Mouse (Mus musculus) lung, embryonic 14.5 days (tissue): ENCODE data around the gene Dusp1. TPM values are rescaled to one million over a fixed set of nuclear protein-coding genes. Genes with fewer than 3 reads are reported as not detected.

Experiments used
- ATAC-seq: fragments of 200-750 bp; cut with Nextera tagmentation; 2 replicates; pipeline ENCODE4 v1.8.0; 2017; ENCODE audit warnings: mild to moderate bottlenecking, moderate TSS enrichment, moderate library complexity; ENCODE audit not compliant: insufficient read depth
- DNase-seq: peaks from one replicate; pipeline ENCODE4 v3.0.0-alpha.2; 2015
- H3K27ac ChIP-seq: fragments of 300-500 bp; sonication (generic); 2 replicates; pipeline ENCODE4 v1.5.1; 2014; ENCODE audit warnings: low read depth, mild to moderate bottlenecking, moderate library complexity
- H3K27me3 ChIP-seq: fragments of 300-500 bp; sonication (generic); 2 replicates; pipeline ENCODE4 v1.6.1; 2014; ENCODE audit warnings: low read length, control low read depth; ENCODE audit not compliant: insufficient read depth
- H3K36me3 ChIP-seq: fragments of 300-500 bp; sonication (generic); 2 replicates; pipeline ENCODE4 v1.6.1; 2014; ENCODE audit warnings: control low read depth; ENCODE audit not compliant: insufficient read depth
- H3K4me1 ChIP-seq: fragments of 300-500 bp; sonication (generic); 2 replicates; pipeline ENCODE4 v1.6.1; 2014; ENCODE audit warnings: antibody characterized with exemption, control low read depth; ENCODE audit not compliant: insufficient read depth
- H3K4me2 ChIP-seq: fragments of 300-500 bp; sonication (generic); 2 replicates; pipeline ENCODE4 v1.6.1; 2014; ENCODE audit warnings: mild to moderate bottlenecking
- H3K4me3 ChIP-seq: fragments of 300-500 bp; sonication (generic); 2 replicates; pipeline ENCODE4 v1.5.1; 2014; ENCODE audit warnings: low read depth, low read length
- H3K9ac ChIP-seq: fragments of 300-500 bp; sonication (generic); 2 replicates; pipeline ENCODE4 v1.6.1; 2014
- H3K9me3 ChIP-seq: fragments of 300-500 bp; sonication (generic); 2 replicates; pipeline ENCODE4 v1.6.1; 2016; ENCODE audit warnings: low read depth, low read length, control low read depth
- CTCF ChIP-seq: IDR thresholded peaks from 2 replicates; pipeline ENCODE4 v1.5.1; 2016; ENCODE audit warnings: antibody characterized with exemption, low read depth
- whole genome bisulfite sequencing: fragments of 180-500 bp; shearing (Covaris S2); extraction: QIAGEN DNeasy Blood & Tissue Kit; methylation state at CpG from one replicate; pipeline ENCODE4 v1.1.7; 2014; 5-methylcytosine and 5-hydroxymethylcytosine counted together
- polyA plus RNA-seq: library from polyadenylated mRNA; unstranded; fragments of >200 nt; fragmentation: Nextera tagmentation; extraction: Ambion mirVana; gene quantifications from 2 replicates; pipeline ENCODE4 v1.2.1, GENCODE M21; 2014

The Dusp1 gene
- polyA plus RNA-seq = 19.7 and 24.5 TPM in 2 replicates

DNA sequence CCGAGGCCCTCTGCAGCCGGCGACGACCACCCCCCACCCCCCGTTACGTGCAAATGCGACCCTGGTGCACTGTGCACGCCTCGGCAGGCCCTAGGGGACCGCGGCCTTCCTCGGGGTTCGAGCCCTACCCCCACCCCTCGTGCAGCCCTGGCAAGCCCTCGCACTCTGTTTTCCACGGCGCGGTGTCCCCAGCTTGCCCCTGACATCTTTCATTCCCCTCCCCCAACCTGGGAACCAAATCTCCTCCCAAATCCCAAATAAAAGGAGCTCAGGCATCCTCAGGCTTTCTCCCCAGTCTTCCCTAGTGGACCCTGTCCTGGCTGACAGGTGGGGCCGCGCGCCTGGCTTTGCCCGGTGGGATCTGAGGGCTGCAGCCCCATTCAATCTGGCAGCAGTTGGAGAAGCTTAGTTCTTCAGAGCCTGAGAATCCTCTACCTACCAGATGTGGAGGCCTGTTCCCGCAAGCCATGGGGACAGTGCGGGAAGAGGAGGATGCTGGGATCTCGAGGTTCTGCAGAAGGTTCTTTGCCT, at the start of gene Dusp1:
Gene Dusp1 (minus strand): TSS at position 478 of the 531 bp plus-strand sequence.
- DNase-seq (peak; percentile 15), ATAC-seq (peak; percentile 85)

DNA sequence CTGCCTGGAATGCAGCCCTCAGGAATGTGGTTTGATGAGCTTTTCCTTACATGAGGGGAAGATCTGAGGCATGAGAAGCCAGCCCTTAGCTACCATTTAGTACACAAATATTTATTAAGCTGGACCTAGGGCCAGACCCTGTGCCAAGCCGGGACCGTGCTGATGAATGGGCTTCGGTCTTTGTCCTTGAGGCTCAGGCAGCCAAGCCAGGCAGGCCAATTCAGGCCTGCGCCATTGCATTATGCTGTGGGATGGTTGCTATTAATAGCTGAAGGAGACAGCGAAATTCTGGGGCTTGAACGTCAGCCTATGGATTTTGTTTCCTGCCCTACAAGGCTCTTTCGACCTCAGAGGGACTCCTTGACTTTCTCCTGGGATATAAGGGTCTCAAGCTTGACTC, 49.4 kb upstream of the Dusp1 start:
- no peak overlapping the region for H3K9ac ChIP-seq
- no peak overlapping the region for H3K4me2 ChIP-seq
- no peaks in the 10 kb centered on the region for H3K27me3 ChIP-seq
- ATAC-seq (no peak), DNase-seq (peak; percentile 14)
- 66% methylated on average over 7 of the region's 7 CpGs for WGBS
- H3K27ac ChIP-seq = peak overlapping the region; percentile 71
- no peak for TF ChIP-seq CTCF
- H3K4me1 ChIP-seq = no peaks in the 10 kb centered on the region
- peaks cover 59% of the 10 kb centered on the region for H3K36me3 ChIP-seq
- no peak overlapping the region for H3K4me3 ChIP-seq
- no peaks in the 10 kb centered on the region for H3K9me3 ChIP-seq

More for the DNA sequence above, at the start of gene Dusp1:
- Histone ChIP-seq H3K36me3 (peaks cover 30% of the 10 kb centered on the region), H3K4me2 (peak within 1 kb of the TSS; percentile 97), H3K27ac (peak within 1 kb of the TSS; percentile 74), H3K4me1 (peaks cover 11% of the 10 kb centered on the region; the same call in 1 of the 2 replicates), H3K9ac (peak within 1 kb of the TSS; percentile 87), H3K9me3 (no peaks in the 10 kb centered on the region; the same call in 1 of the 2 replicates), H3K27me3 (no peaks in the 10 kb centered on the region), H3K4me3 (peak within 1 kb of the TSS; percentile 89)
- no peak for TF ChIP-seq CTCF
- under 1% methylated on average over 25 of the region's 25 CpGs for WGBS

GRCm38 (mm10) chr17:26609820-26610219, 47.9 kb upstream of the Dusp1 start:
- Histone ChIP-seq H3K27me3 (no peaks in the 10 kb centered on the region), H3K27ac (no peak overlapping the region), H3K4me1 (no peaks in the 10 kb centered on the region), H3K36me3 (peaks cover 59% of the 10 kb centered on the region), H3K9me3 (no peaks in the 10 kb centered on the region), H3K9ac (no peak overlapping the region), H3K4me2 (no peak overlapping the region), H3K4me3 (no peak overlapping the region)
- ATAC-seq = no peak
- DNase-seq = no peak
- no peak for TF ChIP-seq CTCF
- WGBS = 77% methylated on average over 8 of the region's 8 CpGs

DNA sequence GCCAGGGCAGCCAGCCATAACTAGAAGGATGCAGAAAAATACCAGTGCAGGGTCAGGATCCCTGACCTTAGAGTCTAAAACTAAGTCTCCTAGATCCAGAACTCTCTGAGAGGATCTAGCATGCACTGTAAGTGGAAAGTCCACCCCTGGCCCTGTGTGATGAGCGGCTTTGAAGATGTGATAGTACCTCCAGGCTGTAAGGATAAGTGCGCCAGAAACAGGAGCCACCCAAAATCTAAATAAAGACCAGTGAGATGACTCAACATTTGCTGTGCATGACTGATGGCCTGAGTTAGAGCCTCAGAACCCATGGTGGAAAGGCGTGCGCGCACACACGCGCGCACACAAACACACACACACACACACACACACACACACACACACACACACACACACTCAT, 46.9 kb upstream of the Dusp1 start:
- H3K4me1 ChIP-seq = no peaks in the 10 kb centered on the region
- no peak for DNase-seq
- no peaks in the 10 kb centered on the region for H3K27me3 ChIP-seq
- WGBS = 92% methylated on average over 8 of the region's 8 CpGs
- no peak overlapping the region for H3K4me3 ChIP-seq
- no peak overlapping the region for H3K4me2 ChIP-seq
- ATAC-seq = no peak
- no peak overlapping the region for H3K27ac ChIP-seq
- no peak for TF ChIP-seq CTCF
- no peaks in the 10 kb centered on the region for H3K9me3 ChIP-seq
- H3K36me3 ChIP-seq = peaks cover 51% of the 10 kb centered on the region
- H3K9ac ChIP-seq = no peak overlapping the region

DNA sequence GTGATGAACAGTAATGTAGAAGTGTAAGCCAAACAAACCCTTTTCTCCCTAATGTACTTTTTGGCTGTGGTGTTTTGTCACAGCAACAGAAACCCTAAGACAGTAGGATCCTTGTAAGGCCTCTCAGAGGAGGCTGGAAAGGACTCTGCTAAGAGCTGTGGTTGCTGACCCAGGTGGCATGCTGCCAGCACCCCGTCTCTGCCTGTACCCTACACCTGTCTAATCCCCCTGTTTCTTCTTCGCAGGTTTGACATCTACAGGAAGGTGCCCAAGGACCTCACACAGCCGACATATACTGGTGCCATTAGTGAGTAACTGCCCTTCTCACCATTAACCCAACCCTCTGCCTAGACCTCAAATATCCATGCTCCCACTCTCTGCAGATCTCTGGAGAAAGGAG, 46.4 kb upstream of the Dusp1 start:
- Histone ChIP-seq H3K4me1 (no peaks in the 10 kb centered on the region), H3K36me3 (peaks cover 47% of the 10 kb centered on the region), H3K4me2 (no peak overlapping the region), H3K9me3 (no peaks in the 10 kb centered on the region), H3K27ac (no peak overlapping the region), H3K27me3 (no peaks in the 10 kb centered on the region), H3K9ac (no peak overlapping the region), H3K4me3 (no peak overlapping the region)
- WGBS = 84% methylated on average over 3 of the region's 3 CpGs
- no peak for ATAC-seq
- no peak for TF ChIP-seq CTCF
- no peak for DNase-seq

GRCm38 (mm10) chr17:26606516-26606915, 44.6 kb upstream of the Dusp1 start:
- Histone ChIP-seq H3K9me3 (no peaks in the 10 kb centered on the region), H3K27ac (no peak overlapping the region), H3K27me3 (no peaks in the 10 kb centered on the region), H3K4me1 (no peaks in the 10 kb centered on the region; the same call in 1 of the 2 replicates), H3K9ac (no peak overlapping the region), H3K4me2 (no peak overlapping the region), H3K36me3 (peaks cover 45% of the 10 kb centered on the region), H3K4me3 (no peak overlapping the region)
- DNase-seq = no peak
- WGBS = 83% methylated on average over 2 of the region's 2 CpGs
- no peak for ATAC-seq
- no peak for TF ChIP-seq CTCF

DNA sequence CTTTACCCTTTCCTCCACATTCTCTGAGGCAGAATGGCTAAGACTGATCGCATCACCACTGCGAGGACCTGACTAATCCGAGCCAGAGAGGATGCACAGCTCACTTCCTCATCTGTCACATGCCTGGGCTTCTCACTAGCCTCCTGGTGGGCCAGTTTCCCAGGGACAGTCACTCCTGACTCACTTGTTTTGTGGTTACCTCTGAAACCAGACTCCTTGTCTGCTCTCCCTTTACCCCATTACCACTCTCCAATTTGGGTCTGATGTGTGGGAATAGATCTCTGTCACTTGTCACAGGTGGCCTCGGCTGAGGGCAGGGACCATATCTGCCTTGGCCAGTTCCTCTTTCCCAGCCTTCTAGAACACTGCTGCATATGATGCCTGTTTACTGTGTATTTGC, 43.7 kb upstream of the Dusp1 start:
- no peak overlapping the region for H3K27ac ChIP-seq
- DNase-seq (no peak), ATAC-seq (no peak)
- no peaks in the 10 kb centered on the region for H3K9me3 ChIP-seq
- H3K4me2 ChIP-seq = no peak overlapping the region
- H3K36me3 ChIP-seq = peaks cover 42% of the 10 kb centered on the region
- H3K4me3 ChIP-seq = no peak overlapping the region
- no peak for TF ChIP-seq CTCF
- 81% methylated on average over 4 of the region's 4 CpGs for WGBS
- H3K27me3 ChIP-seq = no peaks in the 10 kb centered on the region
- no peaks in the 10 kb centered on the region; the same call in 1 of the 2 replicates for H3K4me1 ChIP-seq
- no peak overlapping the region for H3K9ac ChIP-seq

GRCm38 (mm10) chr17:26603311-26603710, 41.4 kb upstream of the Dusp1 start:
- Histone ChIP-seq H3K9ac (no peak overlapping the region), H3K27ac (peak overlapping the region; percentile 18; the same call in 1 of the 2 replicates), H3K9me3 (no peaks in the 10 kb centered on the region), H3K4me2 (no peak overlapping the region), H3K27me3 (no peaks in the 10 kb centered on the region), H3K36me3 (peaks cover 20% of the 10 kb centered on the region), H3K4me1 (no peaks in the 10 kb centered on the region; the same call in 1 of the 2 replicates), H3K4me3 (no peak overlapping the region)
- ATAC-seq (no peak), DNase-seq (no peak)
- 90% methylated on average over 8 of the region's 8 CpGs for WGBS
- TF ChIP-seq CTCF = no peak
